Mouse (Mus musculus) macrophage (primary cell): ENCODE measurements at regions not wholly inside any gene's neighbourhood (a gene's known extent, or its start where the extent isn't known, plus 50 kb on each side); places are given as distances from the start of the nearest gene placed in this dataset.

Source experiments
- H3K27ac ChIP-seq: fragments of 350-480 bp; formaldehyde crosslinking; 2 replicates; pipeline ENCODE4 v1.9.0; 2021
- H3K36me3 ChIP-seq: fragments of 350-480 bp; formaldehyde crosslinking; 2 replicates; pipeline ENCODE4 v1.9.0; 2021; ENCODE audit errors: inconsistent target
- H3K4me3 ChIP-seq: fragments of 350-480 bp; formaldehyde crosslinking; 2 replicates; pipeline ENCODE4 v1.9.0; 2021; ENCODE audit errors: inconsistent target
- H3K79me2 ChIP-seq: fragments of 350-480 bp; formaldehyde crosslinking; 2 replicates; pipeline ENCODE4 v1.9.0; 2021; ENCODE audit errors: inconsistent target
- WGBS: methylation state at CpG from one replicate; pipeline ENCODE4 v1.1.7; 2026; ENCODE audit warnings: inconsistent platforms; ENCODE audit not compliant: missing documents; 5-methylcytosine and 5-hydroxymethylcytosine counted together

DNA sequence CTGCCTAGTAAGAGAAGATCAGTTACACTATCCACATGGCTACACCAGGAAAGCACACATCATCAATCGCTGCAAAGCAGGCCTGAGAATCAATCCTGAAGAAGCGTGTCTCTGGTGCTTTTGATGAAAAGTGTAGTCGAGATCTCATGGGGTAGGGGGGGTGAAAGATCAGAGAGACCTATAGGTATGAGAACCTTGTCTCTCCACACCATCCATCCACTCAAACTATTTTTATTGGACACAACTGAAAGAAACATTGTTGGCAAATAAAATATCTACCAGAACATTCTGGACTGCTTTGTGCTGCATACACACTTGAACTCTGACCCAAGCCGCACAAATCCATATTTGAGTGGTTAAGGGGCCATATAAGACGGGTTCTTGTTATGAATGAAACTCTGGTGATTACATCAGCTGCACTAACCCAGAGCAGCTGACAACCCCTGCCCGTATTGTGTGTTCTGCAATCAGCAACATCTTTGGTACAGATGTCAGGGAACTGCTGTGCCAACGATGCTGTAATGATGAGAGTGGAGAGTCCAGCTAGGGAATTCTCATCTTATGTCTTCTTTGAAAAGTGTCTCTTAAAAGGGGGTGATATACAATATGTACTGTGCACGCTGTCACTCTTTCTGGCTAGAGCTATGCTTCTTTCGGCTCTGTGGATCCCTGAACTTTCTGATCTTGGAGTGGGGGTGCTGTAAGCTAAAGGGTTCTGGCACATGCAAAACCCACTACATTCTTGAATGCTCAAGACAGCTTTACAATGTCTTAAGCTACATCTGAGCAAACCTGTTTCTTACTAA lies 145.6 kb upstream of the Nt5e start:
- Histone ChIP-seq H3K27ac (no peak overlapping the region), H3K4me3 (no peak overlapping the region), H3K79me2 (no peaks in the 10 kb centered on the region), H3K36me3 (no peaks in the 10 kb centered on the region)
- 91% methylated on average over 9 of the region's 9 CpGs for WGBS

- 73% methylated on average over 7 of the region's 7 CpGs for WGBS
- Histone ChIP-seq H3K36me3 (no peaks in the 10 kb centered on the region), H3K27ac (no peak overlapping the region), H3K4me3 (no peak overlapping the region), H3K79me2 (no peaks in the 10 kb centered on the region)
Measured at GRCm38 (mm10) chr9:88207378-88207777, 119.6 kb upstream of the Nt5e start.

DNA sequence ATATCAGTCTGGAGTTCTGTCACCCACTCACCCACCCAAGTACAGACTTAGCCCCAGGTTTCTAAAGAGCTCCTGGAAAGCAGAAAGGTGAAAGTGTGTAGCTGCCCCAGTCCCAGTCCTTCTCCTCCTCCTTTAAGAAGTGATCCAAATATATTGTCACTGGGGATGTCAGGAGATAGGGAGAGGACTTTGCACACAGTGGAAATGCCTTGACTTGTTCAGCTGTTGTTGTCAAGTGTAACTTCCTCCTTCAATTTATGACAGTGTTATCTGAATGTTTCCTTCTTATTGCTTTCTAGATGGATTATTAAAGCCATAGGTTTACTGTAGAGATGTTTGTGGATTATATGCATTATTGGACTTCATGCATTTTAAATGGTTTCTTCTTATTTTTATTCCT lies 119.0 kb upstream of the Nt5e start:
- Histone ChIP-seq H3K4me3 (no peak overlapping the region), H3K79me2 (no peaks in the 10 kb centered on the region)

DNA sequence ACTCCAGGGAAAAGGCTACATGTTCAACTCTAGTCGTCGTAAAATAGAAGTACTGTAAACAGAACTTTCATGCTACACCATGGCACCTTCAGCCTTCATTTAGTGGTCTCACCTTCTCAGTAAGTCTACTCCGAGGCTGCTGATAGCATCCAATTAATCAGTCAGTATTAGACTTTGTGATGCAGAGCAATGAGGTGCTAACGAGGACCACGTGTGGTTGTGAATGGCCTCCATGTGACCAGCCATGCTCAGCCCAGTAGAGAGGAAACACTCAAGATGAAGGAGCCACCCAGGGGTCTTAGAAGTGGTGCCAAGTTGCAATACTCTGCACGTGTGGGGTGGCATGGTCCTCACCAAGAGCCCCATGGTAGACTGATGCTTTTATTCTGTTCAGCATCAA lies 112.2 kb upstream of the Nt5e start:
- Histone ChIP-seq H3K79me2 (no peaks in the 10 kb centered on the region), H3K36me3 (no peaks in the 10 kb centered on the region), H3K27ac (no peak overlapping the region), H3K4me3 (no peak overlapping the region)
- WGBS: 71% methylated on average over 6 of the region's 6 CpGs

More for the DNA sequence above, 119.0 kb upstream of the Nt5e start:
- Histone ChIP-seq H3K27ac (no peak overlapping the region), H3K36me3 (no peaks in the 10 kb centered on the region)

- H3K27ac ChIP-seq: no peak overlapping the region
- H3K36me3 ChIP-seq: no peaks in the 10 kb centered on the region
- no peaks in the 10 kb centered on the region for H3K79me2 ChIP-seq
- WGBS: 55% methylated on average over 3 of the region's 3 CpGs
- no peak overlapping the region for H3K4me3 ChIP-seq
Measured at GRCm38 (mm10) chr9:88220360-88220759, 106.6 kb upstream of the Nt5e start.

DNA sequence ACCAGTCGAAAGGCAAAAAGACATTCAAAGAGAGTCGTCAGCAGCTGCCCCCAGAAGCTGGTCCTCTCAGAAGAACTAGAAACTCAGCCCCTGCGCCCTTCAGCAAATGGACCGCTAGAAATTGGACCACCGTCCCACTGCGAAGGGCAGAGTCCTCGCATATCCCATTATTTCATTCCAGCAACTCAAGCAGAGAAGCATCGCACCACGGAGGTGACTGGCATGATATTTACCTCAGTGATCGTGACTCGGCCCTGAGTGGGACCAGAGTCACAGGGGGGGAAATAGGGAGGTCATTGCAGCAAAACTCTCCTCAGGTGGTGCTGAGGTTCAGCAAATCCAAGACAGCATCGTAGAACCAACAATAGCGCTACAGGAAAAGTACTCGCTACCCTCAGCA lies 105.7 kb upstream of the Nt5e start:
- Histone ChIP-seq H3K36me3 (no peaks in the 10 kb centered on the region), H3K27ac (no peak overlapping the region), H3K4me3 (no peak overlapping the region), H3K79me2 (no peaks in the 10 kb centered on the region)
- WGBS: 88% methylated on average over 14 of the region's 14 CpGs

- WGBS: 37% methylated on average over 7 of the region's 7 CpGs
- H3K36me3 ChIP-seq: no peaks in the 10 kb centered on the region
- H3K27ac ChIP-seq: no peak overlapping the region
Measured at GRCm38 (mm10) chr9:88221850-88222353, 105.1 kb upstream of the Nt5e start.

DNA sequence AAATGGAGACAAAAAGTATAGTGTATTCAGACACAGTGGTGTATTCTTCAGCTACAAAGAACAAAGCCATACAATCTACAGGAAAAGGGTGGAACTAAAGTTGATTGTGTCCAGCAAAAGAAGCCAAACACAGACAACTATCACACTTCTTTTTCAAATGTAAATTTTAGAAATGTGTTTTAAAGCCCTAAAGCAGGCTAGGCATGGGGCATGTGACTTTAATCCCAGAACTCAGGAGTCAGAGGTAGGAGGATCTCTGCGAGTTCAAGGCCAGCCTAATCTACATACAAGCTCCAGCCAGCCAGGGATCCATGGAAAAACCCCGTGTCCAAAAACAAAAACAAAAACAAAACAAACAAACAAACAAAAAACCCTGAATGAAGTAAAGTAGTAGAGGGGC lies 89.9 kb upstream of the Nt5e start:
- Histone ChIP-seq H3K27ac (no peak overlapping the region), H3K4me3 (no peak overlapping the region), H3K79me2 (no peaks in the 10 kb centered on the region), H3K36me3 (no peaks in the 10 kb centered on the region)
- 75% methylated on average over 2 of the region's 2 CpGs for WGBS

More at GRCm38 (mm10) chr9:88221850-88222353, 105.1 kb upstream of the Nt5e start:
- H3K4me3 ChIP-seq: no peak overlapping the region
- H3K79me2 ChIP-seq: no peaks in the 10 kb centered on the region

DNA sequence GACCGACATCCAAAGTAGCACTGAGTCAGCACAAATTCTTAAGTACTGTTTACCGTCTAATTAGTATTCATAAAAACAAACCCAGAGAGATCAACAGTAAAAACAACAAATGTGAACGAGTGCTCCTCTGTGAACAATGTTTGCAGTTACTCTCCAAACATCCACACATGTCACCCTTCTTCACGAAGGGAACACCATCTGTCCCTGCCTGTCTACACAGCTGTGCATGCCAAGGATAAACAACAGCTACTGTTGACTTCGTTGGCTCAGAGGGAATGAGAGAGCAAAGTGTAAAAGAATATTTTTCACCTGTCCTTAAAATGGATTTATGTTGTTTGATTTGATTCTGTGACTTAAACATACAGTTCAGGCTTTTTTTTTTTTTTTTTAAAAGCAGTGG lies 88.7 kb upstream of the Nt5e start:
- H3K4me3 ChIP-seq: no peak overlapping the region
- H3K79me2 ChIP-seq: no peaks in the 10 kb centered on the region
- no peak overlapping the region for H3K27ac ChIP-seq
- WGBS: 86% methylated on average over 5 of the region's 5 CpGs
- H3K36me3 ChIP-seq: no peaks in the 10 kb centered on the region

DNA sequence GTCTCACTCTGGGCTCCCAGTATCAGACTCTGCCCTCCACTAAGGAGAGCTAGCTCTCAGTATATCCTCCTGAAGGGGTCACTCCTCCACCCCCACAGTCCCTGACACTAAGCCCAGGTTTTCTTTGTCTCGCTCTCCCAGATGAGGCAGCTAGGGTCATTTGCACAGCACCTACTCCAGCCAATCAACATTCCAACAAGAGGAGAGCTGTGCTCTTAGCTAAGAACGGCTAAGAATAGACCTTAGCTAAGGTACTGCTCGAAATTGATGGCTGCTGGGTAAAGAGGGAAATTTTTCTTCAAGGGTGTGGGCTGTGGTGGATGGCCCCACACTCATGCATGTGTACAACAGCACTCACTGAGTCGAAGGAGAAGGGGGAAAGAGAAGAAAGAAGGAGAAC lies 86.3 kb upstream of the Nt5e start:
- Histone ChIP-seq H3K79me2 (no peaks in the 10 kb centered on the region), H3K4me3 (no peak overlapping the region), H3K27ac (no peak overlapping the region), H3K36me3 (no peaks in the 10 kb centered on the region)
- WGBS: 54% methylated on average over 4 of the region's 4 CpGs

DNA sequence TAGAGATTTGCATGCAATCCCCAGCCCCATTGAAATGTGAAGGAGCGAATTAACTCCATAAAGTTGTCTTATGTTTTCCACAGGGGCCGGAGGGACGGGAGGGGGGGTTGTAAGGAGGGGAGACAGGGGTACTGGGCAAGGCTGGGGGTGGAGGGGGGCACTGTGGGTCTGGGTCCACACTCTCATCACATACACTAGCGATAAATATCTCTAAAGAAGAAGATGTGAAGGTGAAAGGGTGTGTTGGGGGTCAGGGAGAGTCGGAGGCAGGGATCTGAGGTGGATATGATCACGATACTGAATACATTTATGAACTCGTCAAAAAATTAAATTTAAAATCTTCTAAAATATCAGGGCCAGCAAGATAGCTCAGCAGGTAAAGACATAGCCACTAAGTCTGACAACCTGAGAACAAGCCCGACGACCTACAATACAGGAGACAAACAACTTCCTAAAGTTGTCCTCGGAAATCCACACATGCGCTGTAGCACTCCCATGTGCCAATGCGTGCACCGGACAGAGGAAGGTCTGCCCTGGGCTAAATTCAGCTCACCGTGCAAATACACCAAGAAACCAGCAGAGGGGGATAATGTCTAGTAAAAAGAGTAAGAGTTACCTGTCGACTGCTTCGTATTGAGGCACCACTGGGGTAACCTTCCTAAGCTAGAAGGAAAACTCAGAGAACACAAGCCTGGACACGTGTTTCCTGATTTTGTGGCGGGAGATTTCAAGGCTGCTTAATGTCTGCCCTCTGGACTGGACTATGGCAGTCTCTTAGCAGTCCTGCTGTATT lies 85.6 kb upstream of the Nt5e start:
- Histone ChIP-seq H3K27ac (no peak overlapping the region), H3K4me3 (peak overlapping the region; percentile 16; the same call in 1 of the 2 replicates), H3K79me2 (no peaks in the 10 kb centered on the region), H3K36me3 (no peaks in the 10 kb centered on the region)
- WGBS: 6% methylated on average over 18 of the region's 18 CpGs

DNA sequence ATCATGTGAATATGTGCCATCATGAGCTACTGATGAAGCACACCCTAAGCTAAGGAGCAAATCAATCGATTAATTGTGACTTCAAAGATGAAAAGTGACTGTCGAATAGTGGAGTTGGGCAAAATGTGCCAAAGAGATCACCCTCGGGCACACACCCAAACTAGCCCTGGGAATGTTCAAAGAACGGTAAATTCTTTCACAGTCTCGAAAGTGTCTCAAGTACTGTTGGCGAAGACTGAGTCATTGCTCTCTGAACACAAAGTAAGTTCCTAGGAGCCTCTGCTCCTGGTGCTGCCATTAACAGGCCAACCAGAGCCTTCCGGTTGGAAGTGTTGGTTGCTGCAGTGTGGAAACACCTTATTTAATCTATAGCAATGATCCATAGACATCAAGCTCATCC lies 84.5 kb upstream of the Nt5e start:
- 91% methylated on average over 7 of the region's 7 CpGs for WGBS
- Histone ChIP-seq H3K79me2 (no peaks in the 10 kb centered on the region), H3K4me3 (no peak overlapping the region), H3K27ac (no peak overlapping the region), H3K36me3 (no peaks in the 10 kb centered on the region)

DNA sequence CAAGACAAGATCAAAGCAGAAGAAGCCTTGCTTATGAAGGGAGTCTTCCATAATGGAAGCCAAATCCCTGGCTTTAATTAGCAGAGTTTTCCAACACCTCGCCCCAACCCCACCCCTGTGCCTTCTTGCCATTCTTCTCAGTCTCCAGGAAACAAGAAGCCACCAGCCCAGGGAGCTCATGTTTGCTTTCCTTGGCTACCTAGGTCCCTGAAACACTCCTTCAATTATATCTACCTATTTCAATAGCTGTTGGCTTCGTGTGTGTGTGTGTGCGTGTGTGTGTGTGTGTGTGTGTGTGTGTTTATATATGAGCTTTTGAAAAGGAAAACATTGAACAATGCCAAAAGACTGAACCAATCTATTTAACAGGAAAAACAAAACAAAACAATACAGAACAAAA lies 82.5 kb upstream of the Nt5e start:
- Histone ChIP-seq H3K27ac (no peak overlapping the region), H3K36me3 (no peaks in the 10 kb centered on the region), H3K4me3 (no peak overlapping the region), H3K79me2 (no peaks in the 10 kb centered on the region)
- WGBS: 67% methylated on average over 3 of the region's 3 CpGs

- H3K27ac ChIP-seq: no peak overlapping the region
- H3K4me3 ChIP-seq: no peak overlapping the region
- H3K36me3 ChIP-seq: no peaks in the 10 kb centered on the region
- WGBS: 81% methylated on average over 7 of the region's 7 CpGs
- no peaks in the 10 kb centered on the region for H3K79me2 ChIP-seq
Measured at GRCm38 (mm10) chr9:88255948-88256347, 71.0 kb upstream of the Nt5e start.

GRCm38 (mm10) chr9:88259627-88260026 lies 67.4 kb upstream of the Nt5e start:
- Histone ChIP-seq H3K36me3 (no peaks in the 10 kb centered on the region), H3K79me2 (no peaks in the 10 kb centered on the region), H3K4me3 (no peak overlapping the region), H3K27ac (no peak overlapping the region)
- 80% methylated on average over 4 of the region's 4 CpGs for WGBS
